Mouse (Mus musculus): Measurements from ENCODE around the gene Dmtf1. TPM values are rescaled to one million over a fixed set of nuclear protein-coding genes. Genes with fewer than 3 reads are reported as not detected.
"Not testable (repeated sequence)": the region's sequence is repeated elsewhere in the genome, so short reads cannot be mapped to it uniquely, and the experiment has no call there.

Dmtf1 gene
- polyA plus RNA-seq (2014; fragmentation: Nextera tagmentation; extraction: Ambion mirVana) = 74.1 and 75.0 TPM in 2 replicates

- WGBS = under 1% methylated on average over 61 of the region's 64 CpGs
- H3K27ac ChIP-seq (ENCODE audit: low read depth, low read length) = peak within 1 kb of the TSS; percentile 100
- peak; percentile 94 for ATAC-seq (ENCODE audit: insufficient read depth, low FRiP score, low TSS enrichment)
Observed at GRCm38 (mm10) chr5:9161456-9162041, at the start of gene Dmtf1. TSS of gene Dmtf1 (minus strand) at chr5:9161776.

DNA sequence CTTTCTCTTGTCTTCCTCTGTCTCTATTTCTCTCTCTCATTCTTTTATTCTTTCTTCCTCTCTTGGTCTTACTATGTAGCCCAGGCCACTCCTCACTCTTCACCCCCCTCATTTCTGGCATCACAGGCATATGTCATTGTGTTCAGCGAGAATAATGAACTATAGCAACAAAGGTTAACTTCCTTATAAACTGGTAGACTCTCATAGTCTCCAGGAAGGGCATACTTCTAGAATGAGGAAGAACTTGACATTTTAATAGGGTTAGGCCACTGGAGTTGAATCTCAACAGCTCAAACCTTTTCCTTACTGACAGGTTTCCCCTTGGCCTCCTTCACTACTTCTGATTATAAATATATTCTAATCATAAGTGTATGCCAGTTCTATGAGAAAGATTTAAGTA is 24.9 kb upstream of the Dmtf1 start:
- H3K27me3 ChIP-seq (ENCODE audit: control insufficient read depth, insufficient read depth, low read length) = no peaks in the 10 kb centered on the region

More at GRCm38 (mm10) chr5:9161456-9162041, at the start of gene Dmtf1:
- H3K4me2 ChIP-seq (ENCODE audit: low read depth) = peak within 1 kb of the TSS; percentile 52
- H3K9ac ChIP-seq (ENCODE audit: low read length) = peak within 1 kb of the TSS; percentile 96
- no peaks in the 10 kb centered on the region for H3K27me3 ChIP-seq (ENCODE audit: control insufficient read depth, insufficient read depth, low read length)
- H3K9me3 ChIP-seq (ENCODE audit: control insufficient read depth, low read length) = no peaks in the 10 kb centered on the region
- H3K36me3 ChIP-seq (ENCODE audit: control insufficient read depth, insufficient read depth, low read length) = no peaks in the 10 kb centered on the region
- DNase-seq (ENCODE audit: low spot score) = peak; percentile 95
- H3K4me1 ChIP-seq (ENCODE audit: control insufficient read depth, insufficient read depth, low read length) = no peaks in the 10 kb centered on the region
- H3K4me3 ChIP-seq (ENCODE audit: low read depth, low read length) = peak within 1 kb of the TSS; percentile 66

DNA sequence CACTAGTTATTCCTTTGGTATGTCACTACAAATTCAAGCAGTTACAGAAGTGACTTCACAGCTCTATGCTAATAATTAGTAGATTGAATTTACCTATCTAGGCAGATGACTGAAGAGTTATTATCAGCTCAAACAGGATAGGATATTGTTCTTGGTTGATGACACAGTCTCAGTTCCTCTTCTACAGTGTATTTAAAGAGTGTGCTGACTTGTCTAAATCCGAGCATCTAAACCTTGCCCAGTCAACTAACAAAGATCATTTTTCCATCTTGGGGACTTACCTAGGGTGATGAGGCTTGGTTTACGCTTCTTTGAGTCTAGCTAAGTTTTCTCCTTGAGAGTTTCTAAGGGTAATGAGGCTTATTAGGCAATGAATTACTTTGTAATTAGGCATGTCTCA is 11.7 kb upstream of the Dmtf1 start:
- no peak for DNase-seq (ENCODE audit: low spot score)
- WGBS = 84% methylated on average over 2 of the region's 2 CpGs
- no peaks in the 10 kb centered on the region for H3K27me3 ChIP-seq (ENCODE audit: control insufficient read depth, insufficient read depth, low read length)
- H3K9ac ChIP-seq (ENCODE audit: low read length) = no peak overlapping the region
- no peak for ATAC-seq (ENCODE audit: insufficient read depth, low FRiP score, low TSS enrichment)
- H3K4me3 ChIP-seq (ENCODE audit: low read depth, low read length) = no peak overlapping the region
- no peak overlapping the region for H3K4me2 ChIP-seq (ENCODE audit: low read depth)
- H3K9me3 ChIP-seq (ENCODE audit: control insufficient read depth, low read length) = no peaks in the 10 kb centered on the region
- H3K4me1 ChIP-seq (ENCODE audit: control insufficient read depth, insufficient read depth, low read length) = no peaks in the 10 kb centered on the region
- H3K36me3 ChIP-seq (ENCODE audit: control insufficient read depth, insufficient read depth, low read length) = no peaks in the 10 kb centered on the region
- H3K27ac ChIP-seq (ENCODE audit: low read depth, low read length) = no peak overlapping the region

More for the DNA sequence above, 24.9 kb upstream of the Dmtf1 start:
- no peak overlapping the region for H3K27ac ChIP-seq (ENCODE audit: low read depth, low read length)
- no peak for DNase-seq (ENCODE audit: low spot score)
- no peak overlapping the region for H3K9ac ChIP-seq (ENCODE audit: low read length)
- H3K9me3 ChIP-seq (ENCODE audit: control insufficient read depth, low read length) = no peaks in the 10 kb centered on the region
- no peak overlapping the region for H3K4me2 ChIP-seq (ENCODE audit: low read depth)
- ATAC-seq (ENCODE audit: insufficient read depth, low FRiP score, low TSS enrichment) = no peak
- no peaks in the 10 kb centered on the region for H3K36me3 ChIP-seq (ENCODE audit: control insufficient read depth, insufficient read depth, low read length)
- no peak overlapping the region for H3K4me3 ChIP-seq (ENCODE audit: low read depth, low read length)
- whole genome bisulfite sequencing = 79% methylated on average over 1 of the region's 1 CpGs
- no peaks in the 10 kb centered on the region for H3K4me1 ChIP-seq (ENCODE audit: control insufficient read depth, insufficient read depth, low read length)

GRCm38 (mm10) chr5:9169328-9170005 is 7.9 kb upstream of the Dmtf1 start:
- not testable (repeated sequence) for H3K4me2 ChIP-seq (ENCODE audit: low read depth); H3K36me3 ChIP-seq (ENCODE audit: control insufficient read depth, insufficient read depth, low read length); ATAC-seq (ENCODE audit: insufficient read depth, low FRiP score, low TSS enrichment); H3K9me3 ChIP-seq (ENCODE audit: control insufficient read depth, low read length); H3K27ac ChIP-seq (ENCODE audit: low read depth, low read length); DNase-seq (ENCODE audit: low spot score); H3K4me1 ChIP-seq (ENCODE audit: control insufficient read depth, insufficient read depth, low read length); H3K4me3 ChIP-seq (ENCODE audit: low read depth, low read length); H3K27me3 ChIP-seq (ENCODE audit: control insufficient read depth, insufficient read depth, low read length); H3K9ac ChIP-seq (ENCODE audit: low read length)
- WGBS = 90% methylated on average over 4 of the region's 5 CpGs

DNA sequence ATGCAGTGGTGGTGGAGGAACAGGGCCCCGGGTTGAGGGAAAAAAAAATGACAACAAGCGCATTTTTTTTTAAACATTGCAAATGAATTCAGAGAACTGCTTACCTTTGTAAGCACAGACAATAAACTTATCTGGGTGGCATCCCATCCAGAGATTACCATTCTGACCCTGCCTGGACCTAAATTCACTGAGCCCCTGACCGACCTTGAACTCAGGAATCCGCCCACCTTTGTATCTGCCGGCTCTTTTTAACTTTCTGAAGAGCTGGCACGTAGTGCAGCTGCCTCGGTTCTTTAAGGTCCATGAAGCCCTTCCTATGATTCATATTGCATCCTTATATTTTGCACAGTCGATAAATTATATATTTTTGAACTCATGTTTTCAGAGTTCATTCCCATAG is 4.8 kb upstream of the Dmtf1 start:
- Histone ChIP-seq H3K9me3 (ENCODE audit: control insufficient read depth, low read length) (no peaks in the 10 kb centered on the region), H3K9ac (ENCODE audit: low read length) (no peak overlapping the region), H3K4me1 (ENCODE audit: control insufficient read depth, insufficient read depth, low read length) (no peaks in the 10 kb centered on the region), H3K4me3 (ENCODE audit: low read depth, low read length) (no peak overlapping the region), H3K4me2 (ENCODE audit: low read depth) (no peak overlapping the region), H3K27me3 (ENCODE audit: control insufficient read depth, insufficient read depth, low read length) (no peaks in the 10 kb centered on the region), H3K27ac (ENCODE audit: low read depth, low read length) (no peak overlapping the region), H3K36me3 (ENCODE audit: control insufficient read depth, insufficient read depth, low read length) (no peaks in the 10 kb centered on the region)
- 87% methylated on average over 8 of the region's 8 CpGs for WGBS
- ATAC-seq (ENCODE audit: insufficient read depth, low FRiP score, low TSS enrichment) = no peak
- no peak for DNase-seq (ENCODE audit: low spot score)

GRCm38 (mm10) chr5:9165151-9165550 is 3.6 kb upstream of the Dmtf1 start:
- not testable (repeated sequence) for ATAC-seq (ENCODE audit: insufficient read depth, low FRiP score, low TSS enrichment); H3K4me1 ChIP-seq (ENCODE audit: control insufficient read depth, insufficient read depth, low read length); H3K9ac ChIP-seq (ENCODE audit: low read length); H3K4me3 ChIP-seq (ENCODE audit: low read depth, low read length); H3K27ac ChIP-seq (ENCODE audit: low read depth, low read length); DNase-seq (ENCODE audit: low spot score); H3K27me3 ChIP-seq (ENCODE audit: control insufficient read depth, insufficient read depth, low read length); H3K9me3 ChIP-seq (ENCODE audit: control insufficient read depth, low read length); H3K4me2 ChIP-seq (ENCODE audit: low read depth); H3K36me3 ChIP-seq (ENCODE audit: control insufficient read depth, insufficient read depth, low read length)
- 87% methylated on average over 10 of the region's 10 CpGs for WGBS

DNA sequence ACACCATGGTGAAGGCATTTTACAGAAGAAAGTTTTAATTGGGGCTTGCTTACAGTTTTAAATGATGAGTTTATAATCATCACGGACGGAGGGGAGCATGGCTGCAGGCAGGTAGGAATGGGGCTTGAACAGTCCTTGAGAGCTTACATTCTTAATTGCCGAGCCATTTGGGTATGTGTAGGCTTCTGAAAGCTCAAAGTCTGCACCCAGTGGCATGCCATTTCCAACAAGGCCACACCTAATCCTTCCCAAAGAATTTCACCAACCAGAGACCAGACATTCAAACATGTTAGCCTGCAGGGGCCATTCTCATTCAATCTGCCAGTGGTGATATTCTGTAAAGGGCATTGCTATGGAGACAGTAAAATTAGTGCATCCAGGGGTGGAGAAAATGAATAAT is 1.8 kb upstream of the Dmtf1 start:
- H3K9me3 ChIP-seq (ENCODE audit: control insufficient read depth, low read length) = no peaks in the 10 kb centered on the region
- H3K4me1 ChIP-seq (ENCODE audit: control insufficient read depth, insufficient read depth, low read length) = no peaks in the 10 kb centered on the region
- no peak overlapping the region for H3K4me2 ChIP-seq (ENCODE audit: low read depth)
- DNase-seq (ENCODE audit: low spot score) (no peak), ATAC-seq (ENCODE audit: insufficient read depth, low FRiP score, low TSS enrichment) (no peak)
- 97% methylated on average over 3 of the region's 3 CpGs for WGBS
- H3K36me3 ChIP-seq (ENCODE audit: control insufficient read depth, insufficient read depth, low read length) = no peaks in the 10 kb centered on the region
- no peak overlapping the region for H3K9ac ChIP-seq (ENCODE audit: low read length)
- no peak overlapping the region for H3K27ac ChIP-seq (ENCODE audit: low read depth, low read length)
- no peaks in the 10 kb centered on the region for H3K27me3 ChIP-seq (ENCODE audit: control insufficient read depth, insufficient read depth, low read length)
- H3K4me3 ChIP-seq (ENCODE audit: low read depth, low read length) = no peak overlapping the region

GRCm38 (mm10) chr5:9162088-9162487 is 512 bp upstream of the Dmtf1 start:
- Histone ChIP-seq H3K9ac (ENCODE audit: low read length) (peak overlapping the region; percentile 69), H3K4me2 (ENCODE audit: low read depth) (peak overlapping the region; percentile 52), H3K9me3 (ENCODE audit: control insufficient read depth, low read length) (no peaks in the 10 kb centered on the region), H3K4me1 (ENCODE audit: control insufficient read depth, insufficient read depth, low read length) (no peaks in the 10 kb centered on the region), H3K4me3 (ENCODE audit: low read depth, low read length) (peak overlapping the region; percentile 66), H3K27me3 (ENCODE audit: control insufficient read depth, insufficient read depth, low read length) (no peaks in the 10 kb centered on the region), H3K36me3 (ENCODE audit: control insufficient read depth, insufficient read depth, low read length) (no peaks in the 10 kb centered on the region), H3K27ac (ENCODE audit: low read depth, low read length) (peak overlapping the region; percentile 100)
- WGBS = 20% methylated on average over 7 of the region's 7 CpGs
- DNase-seq (ENCODE audit: low spot score) (peak; percentile 35), ATAC-seq (ENCODE audit: insufficient read depth, low FRiP score, low TSS enrichment) (peak; percentile 18)

Measured in neural tube, embryonic 11.5 days (tissue).